Mouse (Mus musculus) CH12F3 (cell line): ENCODE results near the gene H3f3b.

Experiments used
- in situ Hi-C: fragments of 300-500 bp; cut with MboI; formaldehyde crosslinking; loops from 2 replicates; pipeline ENCODE4 v1.14.3; 2020; ENCODE audit warnings: low sequenced_read_pairs

H3f3b gene

DNA sequence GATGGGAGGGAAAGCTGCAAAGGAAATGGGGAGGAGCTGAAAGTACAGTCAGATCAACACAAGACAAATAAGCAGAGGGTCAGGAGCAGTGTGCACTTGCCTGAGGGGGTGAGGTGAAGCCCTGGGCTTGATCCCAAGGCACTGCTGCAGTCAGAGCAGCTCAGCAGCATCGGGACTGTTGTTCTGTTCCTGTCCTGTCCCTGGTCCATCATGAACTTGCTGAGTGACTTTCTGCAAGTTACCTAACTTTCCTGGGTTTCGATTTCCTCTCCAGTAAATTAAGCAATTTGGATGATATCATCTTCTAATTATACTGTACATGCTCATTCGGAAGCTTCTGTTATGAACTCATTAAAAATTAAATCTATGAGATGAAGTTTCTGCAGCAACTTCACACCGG is at the start of gene H3f3b:
H3f3b (minus strand) TSS at position 207 of the 400 bp plus-strand sequence.
- in situ Hi-C loops, result no loop called here

DNA sequence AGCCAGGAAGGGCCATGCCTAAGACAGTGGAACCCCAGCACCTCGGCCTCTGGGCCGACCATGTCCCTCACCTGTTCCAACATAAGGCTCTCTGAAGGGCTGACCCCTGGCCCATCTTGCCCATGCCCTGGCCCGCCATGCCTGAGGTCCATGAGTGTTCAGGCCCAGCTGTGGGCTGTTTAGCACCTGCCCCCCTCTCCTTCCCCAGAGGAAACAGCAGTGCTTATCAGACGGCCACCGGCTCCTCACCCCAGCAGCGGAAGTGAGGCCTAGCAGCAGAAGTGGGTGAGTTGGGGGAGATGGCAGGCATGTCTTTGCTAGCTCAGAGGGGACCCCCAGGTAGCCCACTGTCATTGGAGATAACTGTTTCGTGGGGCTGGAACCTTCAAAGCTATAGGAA is 49.1 kb upstream of the H3f3b start:
- in situ Hi-C loops, result no loop called here

DNA sequence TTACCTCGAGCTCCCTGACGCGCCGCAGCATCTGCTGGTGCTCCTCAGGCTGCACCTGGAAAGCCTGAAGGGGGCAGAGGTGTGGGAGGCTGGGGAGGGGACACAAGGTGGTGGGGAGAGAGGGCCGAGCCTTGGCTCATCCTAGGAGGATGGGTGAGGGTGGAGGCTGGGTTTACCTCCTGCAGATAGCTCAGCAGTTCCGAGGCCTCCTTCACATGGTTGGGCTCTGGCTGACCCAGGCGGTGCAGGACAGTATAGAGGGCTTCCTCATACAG is 48.4 kb upstream of the H3f3b start:
- in situ Hi-C loops, result no loop called here

DNA sequence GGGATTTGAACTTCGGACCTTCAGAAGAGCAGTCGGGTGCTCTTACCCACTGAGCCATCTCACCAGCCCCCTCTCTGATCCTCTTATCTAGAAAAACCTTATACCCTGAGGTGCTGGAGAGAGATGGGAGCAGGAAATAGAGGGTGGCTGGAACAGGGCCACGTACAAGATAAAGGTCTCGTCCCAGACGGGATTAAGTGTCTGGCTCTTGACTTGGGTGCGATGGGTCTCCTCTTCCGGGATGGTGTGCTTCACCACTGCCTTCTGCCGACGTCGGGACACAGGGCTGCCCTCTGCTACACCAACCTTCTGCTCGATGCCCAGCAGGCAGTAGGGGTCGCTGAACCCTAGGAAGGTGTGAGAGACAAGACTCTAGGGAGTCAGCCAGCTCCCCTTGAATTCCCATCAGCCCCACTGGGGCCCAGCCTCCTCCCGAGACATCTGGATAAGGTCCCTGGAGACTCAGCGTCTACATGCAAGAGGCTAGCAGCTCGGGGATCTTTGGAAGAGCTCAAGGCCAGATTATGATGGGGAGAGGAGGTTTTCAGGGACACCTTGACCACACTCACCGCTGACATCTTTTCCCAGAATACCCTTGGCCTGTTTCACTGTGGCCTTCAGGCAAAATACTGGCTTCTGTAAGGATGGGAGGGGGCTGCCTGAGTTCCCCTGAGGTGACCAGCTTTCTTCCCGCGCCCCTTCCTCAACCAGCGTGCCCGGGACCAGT is 47.9 kb upstream of the H3f3b start:
- in situ Hi-C loops, result no loop called here

DNA sequence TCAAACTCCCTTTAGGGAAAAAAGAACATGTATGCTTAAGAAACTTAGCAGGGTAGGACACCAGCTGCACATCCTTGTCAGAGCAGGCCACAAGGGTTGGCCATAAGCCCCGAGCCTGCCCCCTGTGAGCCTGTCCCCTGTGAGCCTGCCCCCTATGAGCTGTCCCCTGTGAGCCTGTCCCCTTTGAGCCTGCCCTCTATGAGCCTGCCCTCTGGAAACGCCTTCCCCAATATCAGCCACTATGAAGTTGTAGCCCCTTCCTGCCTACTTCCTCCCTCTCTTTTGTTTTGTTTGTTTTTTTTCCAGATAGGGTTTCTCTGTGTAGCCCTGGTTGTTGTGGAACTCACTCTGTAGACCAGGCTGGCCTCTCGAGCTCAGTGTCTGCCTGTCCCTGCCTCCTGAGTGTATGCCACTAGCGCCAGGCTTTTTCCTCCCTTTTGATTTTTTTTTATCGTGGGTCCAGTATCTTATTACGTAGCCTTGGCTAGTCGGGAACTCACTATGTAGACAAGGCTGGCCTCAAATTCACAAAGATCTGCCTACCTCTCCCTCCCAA is 46.8 kb upstream of the H3f3b start:
- in situ Hi-C loops, result no loop called here

DNA sequence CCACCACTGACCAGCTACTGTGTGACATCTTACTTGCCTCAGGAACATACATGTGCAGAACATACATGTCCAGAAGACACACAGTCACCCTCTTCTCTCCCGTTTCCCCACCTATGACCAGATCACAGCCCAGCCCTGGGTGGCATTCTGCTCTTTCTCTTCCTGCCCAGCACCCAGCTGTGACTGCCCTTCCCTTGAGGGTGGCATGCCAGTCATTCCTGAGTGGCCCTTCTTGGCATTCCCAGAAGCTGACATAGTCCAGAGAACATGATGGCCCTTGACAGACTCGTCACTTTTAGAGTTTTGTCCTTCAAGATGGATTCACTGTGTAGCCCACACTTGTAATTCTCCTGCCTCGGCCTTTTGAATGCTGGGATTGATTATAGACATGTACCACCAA is 44.8 kb upstream of the H3f3b start:
- in situ Hi-C loops, result no loop called here

DNA sequence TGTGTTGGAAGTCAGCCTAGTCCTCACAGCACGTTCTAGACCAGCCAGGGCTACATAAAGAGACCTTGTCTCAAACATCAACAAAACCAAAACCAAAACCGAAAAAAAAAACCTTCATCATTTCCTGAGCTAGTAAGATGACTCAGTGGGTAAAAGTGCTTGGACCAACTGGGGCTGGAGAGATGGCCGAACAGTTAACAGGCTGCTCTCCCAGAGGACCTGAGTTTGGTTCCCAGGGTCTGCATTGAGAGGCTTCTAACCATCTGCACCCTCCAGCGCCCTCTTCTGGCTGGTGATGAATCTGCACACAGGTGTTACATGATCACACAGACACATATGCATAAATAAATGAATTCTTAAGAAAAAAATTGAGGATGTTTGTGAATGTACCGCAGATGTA is 43.7 kb upstream of the H3f3b start:
- in situ Hi-C loops, result no loop called here

DNA sequence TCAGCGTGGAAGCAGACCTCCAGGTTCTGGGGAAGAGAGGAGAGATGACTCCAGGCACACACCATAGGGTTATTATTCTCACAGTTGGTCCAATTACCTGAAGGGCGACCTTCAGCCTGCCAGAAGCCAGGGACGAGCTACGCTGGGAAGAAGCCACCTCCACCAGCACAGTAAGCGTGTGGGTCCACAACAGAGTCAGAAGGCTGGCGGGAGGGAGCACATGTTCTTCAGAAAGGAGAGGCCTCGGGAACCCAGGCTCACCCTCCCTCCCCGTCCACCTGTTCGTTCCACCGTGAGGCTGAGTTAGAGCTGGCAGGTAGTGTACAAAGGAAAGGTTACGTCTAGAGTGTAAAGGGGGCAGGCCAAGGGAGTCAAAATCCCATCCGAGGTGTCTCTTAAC is 37.6 kb upstream of the H3f3b start:
- in situ Hi-C loops, result no loop called here

DNA sequence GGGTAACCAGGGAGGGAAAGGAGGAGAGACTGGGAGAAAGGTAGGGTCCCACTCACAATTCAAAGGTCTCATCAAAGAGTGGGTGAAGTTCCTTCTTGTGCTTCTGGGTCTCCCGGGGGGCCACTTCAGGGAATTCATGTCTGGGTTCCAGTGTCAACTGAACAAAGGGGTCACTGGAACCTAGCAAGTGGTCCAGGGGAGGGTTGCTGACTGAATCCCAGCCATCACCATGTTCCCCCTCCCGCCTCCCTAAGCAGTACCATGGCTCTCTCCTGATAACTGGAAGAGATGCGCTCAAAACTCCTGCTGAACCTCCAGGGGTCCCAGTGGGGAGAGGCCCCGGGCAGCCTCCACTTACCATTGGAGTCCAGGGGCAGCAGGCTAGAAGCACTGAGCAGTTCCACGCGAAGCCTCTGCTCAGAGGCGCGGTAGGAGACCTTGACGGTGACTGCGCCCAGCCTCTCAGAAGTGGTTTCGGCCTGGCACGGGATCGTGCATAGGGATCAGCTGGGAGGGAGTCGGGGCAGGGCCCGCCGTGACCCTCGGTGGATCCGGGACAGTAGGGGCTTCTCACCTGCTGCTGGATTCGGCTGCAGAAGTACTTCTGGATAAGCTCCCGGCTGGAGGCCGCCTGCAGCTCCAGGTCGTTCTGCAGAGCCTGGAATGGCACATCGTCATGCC is 36.6 kb upstream of the H3f3b start:
- in situ Hi-C loops, result no loop called here

DNA sequence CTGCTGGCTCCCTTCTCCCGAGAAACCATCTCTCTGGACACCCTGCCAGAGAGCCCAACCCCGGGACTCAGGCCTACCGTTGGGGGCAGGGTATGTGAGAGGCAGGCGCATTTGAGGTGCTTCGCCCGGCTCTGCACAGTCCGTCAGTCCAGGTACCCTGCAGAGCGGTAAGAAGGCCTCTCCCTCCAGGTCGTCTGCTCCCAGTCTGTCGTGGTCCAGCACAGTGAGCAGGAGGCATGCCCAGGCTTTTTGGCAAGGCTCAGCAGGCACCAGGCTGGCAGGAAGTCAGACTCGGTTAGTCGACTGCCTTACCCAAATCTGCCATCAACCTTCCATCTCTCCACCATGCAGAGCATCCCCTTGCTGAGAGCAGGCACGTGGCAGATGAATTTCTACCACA is 35.8 kb upstream of the H3f3b start:
- in situ Hi-C loops, result no loop called here

DNA sequence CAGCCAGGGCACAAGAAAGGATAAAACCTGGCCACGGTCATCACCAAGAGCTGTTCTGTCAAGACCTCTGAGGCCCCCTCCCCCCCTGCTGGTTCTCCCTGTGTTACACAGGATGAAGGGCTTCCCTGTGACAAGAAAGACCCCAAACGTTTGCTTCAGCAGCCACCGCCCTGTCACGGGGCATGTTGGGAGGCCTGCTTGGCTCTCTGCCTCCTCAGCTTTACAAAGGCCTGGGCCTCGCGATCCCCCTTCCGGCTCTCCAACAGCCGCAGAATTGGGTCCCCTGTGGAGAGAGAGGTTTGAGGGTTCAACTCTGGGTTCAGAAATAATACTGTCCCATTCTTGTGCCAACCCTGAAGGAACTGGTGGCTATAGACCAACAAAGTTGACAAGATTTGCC is 34.8 kb upstream of the H3f3b start:
- in situ Hi-C loops, result no loop called here

DNA sequence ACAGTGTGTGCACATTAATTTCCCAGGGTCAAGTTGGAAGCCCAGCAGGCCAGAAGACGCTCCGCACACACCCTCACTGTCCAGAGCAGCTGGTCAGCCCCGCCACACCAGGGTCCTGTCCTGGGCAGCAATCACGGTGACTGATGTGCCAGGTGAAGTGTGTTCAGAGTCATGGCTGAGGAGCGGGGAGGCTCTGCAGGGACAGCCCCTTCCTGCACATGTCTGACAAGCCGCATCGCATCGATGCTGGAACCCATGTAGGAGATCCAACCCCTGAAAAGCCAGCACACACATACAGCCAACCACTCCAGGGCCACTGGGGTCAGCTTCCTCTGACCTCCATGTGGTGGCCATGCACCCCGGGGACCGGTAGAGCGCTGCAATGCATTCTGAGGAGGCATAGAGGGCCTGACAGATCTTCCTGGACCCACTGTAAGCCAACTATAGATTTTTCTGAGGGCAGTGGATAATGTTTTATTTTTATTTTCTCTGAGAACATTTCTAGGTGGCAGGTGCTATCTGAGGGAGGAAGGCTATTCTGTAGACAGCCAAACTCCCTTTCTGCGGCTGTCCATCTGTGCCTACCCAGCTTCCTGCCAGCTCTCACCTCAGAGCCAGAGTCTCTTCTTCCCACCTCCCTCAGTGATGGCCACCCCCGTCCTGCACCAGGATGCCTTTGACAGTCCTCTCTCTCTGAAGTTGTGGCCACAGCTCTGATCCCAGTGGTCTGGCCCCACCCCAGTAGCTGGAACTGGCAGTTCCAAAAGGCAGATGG is 34.1 kb upstream of the H3f3b start:
- in situ Hi-C loops, result no loop called here

DNA sequence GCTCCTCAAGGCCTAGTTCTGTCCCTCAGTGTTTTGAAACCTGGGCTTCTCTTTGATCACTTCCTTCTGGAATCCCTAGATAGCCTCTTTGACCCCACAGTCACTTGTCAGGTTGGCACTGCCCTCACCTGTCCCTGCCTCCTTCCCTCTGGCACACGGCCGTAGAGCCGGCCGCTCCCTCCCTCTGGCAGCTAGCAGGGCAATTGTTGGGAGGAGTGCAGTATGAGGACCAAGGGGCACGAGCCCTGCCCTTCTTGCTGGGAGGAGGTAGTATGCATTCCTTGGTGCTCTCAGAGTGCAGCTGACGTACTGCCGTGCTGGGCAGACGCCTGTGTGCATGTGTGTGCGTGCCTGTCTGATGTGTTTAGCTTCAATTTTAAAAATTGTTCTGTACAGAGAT is 32.8 kb upstream of the H3f3b start:
- in situ Hi-C loops, result no loop called here

DNA sequence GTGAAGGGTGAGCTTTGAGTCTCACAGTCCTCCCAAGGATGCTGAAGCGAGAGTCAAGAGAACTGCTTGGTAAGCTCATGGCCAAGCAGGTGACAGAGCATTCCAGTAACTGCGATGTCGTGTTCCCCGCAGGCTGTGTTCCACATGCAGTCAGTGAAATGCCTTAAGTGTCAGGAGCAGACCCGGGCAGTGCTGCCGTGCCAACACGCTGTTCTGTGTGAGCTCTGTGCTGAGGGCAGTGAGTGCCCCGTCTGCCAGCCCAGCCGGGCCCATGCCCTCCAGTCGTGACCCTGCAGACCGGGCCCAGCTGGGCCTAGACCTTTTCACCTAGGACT is 31.9 kb upstream of the H3f3b start:
- in situ Hi-C loops, result no loop called here

DNA sequence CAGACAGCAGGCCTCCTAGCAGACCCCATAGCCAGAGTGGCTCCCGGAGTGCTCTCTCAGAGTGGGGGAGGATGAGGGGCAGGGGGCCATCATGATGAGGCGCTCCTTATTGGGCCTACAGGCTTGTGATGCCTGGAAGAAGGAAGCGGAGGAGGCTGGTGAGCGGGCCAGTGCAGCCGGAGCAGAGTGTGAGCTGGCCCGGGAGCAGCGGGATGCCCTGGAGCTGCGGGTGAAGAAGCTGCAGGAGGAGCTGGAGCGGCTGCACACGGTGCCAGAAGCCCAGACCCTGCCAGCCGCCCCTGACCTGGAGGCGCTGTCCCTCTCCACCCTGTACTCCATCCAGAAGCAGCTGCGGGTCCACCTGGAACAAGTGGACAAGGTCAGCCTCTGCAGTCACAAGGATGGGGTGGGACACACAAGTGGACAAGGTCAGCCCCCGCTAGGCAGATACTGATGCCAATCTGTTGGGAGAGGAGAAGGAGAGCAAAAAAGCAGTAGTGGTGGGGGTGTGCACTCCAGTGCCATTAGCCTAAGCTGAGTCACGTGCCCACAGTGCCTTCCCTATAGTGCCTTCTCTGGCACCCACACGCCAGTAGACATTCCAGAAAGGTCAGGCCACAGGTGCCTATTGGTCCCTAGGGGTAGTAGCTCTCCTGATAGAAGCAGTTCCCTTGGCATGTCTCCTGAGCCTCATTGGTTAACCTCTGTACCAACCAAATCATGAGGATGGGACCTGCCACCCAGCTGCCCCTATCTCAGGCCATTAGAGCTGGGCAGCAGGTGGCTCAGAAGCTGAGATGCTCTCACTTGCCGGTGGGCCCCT is 31.3 kb upstream of the H3f3b start:
- in situ Hi-C loops, result no loop called here

DNA sequence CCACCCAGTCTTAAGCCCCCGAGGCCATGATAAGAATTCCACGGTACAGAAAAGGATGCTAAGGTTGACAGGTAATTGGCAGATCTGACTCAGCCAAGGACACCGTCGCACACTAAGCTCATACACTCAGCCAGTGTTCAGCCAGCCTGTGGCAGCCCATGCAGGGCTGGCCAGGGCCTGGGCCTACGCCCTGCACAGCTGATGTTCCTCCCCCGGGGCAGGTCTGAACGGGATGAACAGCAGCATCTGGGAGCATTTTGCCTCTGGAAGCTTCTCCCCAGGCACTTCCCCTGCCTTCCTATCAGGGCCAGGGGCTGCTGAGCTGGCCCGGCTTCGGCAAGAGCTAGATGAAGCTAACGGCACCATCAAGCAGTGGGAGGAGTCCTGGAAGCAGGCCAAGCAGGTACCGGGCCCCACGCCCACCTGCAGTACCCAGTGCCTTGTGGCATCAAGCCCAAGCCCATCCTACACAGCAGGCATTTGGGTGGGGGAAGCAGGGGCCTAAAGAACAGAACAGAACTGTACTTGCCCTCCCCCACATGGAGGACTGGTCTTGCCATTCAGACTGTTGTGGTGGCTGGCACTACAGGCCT is 30.4 kb upstream of the H3f3b start:
- in situ Hi-C loops, result no loop called here

DNA sequence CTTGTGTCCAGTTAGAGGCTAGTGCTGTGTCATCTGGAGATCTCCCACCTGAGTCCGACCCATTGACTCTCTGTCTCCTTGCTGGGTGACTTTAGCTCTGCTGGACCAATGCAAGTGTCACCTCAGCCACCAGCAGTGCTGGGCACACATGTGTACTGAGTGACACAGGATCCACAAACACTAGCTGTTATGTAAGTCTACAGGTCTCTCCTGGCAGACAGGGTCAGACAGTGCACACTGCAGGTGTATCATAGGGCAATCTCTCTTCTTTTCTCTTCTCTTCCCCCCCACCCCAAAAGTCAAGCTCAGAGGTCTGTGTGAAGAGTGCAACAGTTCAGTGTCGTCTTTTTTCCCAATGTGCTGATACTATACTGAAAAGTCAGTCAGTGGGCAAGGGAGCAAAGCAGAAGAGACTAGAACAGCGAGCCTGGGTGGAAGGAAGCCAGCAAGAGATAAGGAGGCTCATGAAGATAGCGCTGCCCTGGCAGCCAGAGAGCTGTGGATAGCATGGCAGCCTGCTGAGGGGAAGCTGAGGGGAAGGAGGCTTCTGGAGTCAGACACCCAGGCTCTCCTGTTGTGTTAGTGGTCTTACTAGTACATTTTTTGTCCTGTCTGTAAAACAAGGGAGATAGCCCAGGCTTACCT is 29.6 kb upstream of the H3f3b start:
- in situ Hi-C loops, result no loop called here

DNA sequence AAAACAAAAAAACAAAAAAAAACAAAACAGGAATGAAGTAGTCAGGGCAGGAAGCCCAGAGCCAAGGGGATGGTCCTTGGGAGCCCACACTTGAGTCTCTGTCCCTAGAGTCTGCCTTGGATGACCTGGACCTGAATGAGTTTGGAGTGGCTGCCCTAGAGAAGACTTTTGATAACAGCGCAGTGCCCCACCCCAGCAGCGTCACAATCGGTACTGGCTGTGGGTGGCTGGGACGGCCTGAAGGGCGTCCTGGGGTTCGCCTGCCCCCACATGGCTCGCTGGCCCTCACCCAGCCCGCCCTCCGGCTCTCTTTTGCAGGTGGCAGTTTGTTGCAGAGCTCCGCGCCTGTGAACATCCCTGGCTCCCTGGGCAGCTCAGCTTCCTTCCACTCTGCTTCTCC is 28.1 kb upstream of the H3f3b start:
- in situ Hi-C loops, result no loop called here

DNA sequence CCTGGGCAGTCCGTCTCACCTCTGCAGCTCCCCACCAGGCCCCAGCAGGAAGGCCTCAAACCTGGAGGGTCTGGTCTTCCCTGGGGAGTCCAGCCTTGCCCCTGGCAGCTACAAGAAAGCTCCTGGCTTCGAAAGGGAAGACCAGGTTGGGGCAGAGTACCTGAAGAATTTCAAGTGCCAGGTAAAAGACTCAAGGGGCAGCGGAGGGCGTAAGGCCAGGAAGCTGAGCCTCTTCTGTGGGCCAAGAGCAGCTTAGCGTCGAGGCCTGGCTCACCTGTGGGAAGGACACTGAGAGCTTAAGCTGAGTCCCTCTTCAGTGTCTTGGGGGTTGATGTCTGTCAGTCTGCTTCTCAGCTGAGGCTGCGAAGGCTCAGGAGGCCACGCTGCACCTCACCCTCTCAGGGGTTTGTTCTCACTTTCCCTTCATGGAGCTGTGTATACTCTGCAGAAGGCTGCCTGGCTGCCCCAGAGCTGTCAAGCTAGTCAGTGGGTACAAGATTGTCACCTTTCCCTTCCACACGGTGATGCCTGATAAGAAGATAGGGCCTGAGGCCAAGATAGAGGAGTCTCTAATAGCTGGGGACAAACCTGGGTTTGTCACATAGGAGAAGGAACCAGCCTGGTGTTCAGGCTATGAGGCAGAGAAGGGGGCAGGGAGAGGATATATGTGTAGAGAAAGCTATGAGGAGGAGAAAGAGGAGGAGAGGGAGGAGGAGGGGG is 25.9 kb upstream of the H3f3b start:
- in situ Hi-C loops, result no loop called here

DNA sequence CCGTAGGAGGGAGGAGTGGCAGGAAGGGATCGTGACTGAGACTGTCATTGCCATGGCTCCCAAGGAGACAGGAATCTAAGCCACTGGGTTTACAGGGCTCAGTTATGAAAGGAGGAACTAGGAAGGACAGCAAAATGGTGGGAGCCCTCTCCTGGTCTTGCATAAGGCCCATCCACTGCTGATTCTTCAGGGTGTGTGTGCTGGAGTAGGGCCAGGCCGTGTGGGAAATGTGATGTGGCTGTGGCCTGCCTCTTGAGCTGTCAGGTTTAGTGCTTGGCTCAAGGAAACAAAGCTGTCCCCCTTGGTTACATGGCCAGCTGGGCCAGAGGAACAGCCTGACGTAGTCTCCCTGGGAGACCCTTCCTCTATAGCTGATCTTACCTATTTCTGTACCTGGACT is 22.4 kb upstream of the H3f3b start:
- in situ Hi-C loops, result no loop called here
